Mouse (Mus musculus): ENCODE data around the gene Eif5a. TPM values are rescaled to one million over a fixed set of nuclear protein-coding genes. Genes with fewer than 3 reads are reported as not detected.

The Eif5a gene
- total and polyA plus RNA-seq, 3 experiments = 1,419 to 3,314 (median 2,729) TPM

DNA sequence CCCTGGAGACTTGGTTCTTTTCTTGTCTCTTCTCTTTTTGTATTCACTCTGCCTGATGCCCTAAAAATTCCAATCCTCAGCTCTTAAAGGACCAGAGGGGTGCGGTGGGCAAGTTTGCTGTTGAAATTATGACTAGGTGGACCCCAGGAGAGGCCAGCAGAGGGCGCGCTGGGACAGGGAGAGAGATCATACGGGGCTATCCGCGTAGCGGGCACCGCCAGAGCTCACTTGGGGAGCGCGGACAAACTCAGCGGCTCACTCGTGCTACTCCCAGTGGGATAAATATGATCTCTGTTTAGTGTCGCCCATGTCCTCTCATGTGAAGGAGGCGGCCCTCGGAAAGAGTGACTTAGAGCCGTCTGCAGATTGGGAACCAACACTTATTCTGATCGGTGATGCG is 12.4 kb upstream of the Eif5a start:
- Histone ChIP-seq H3K4me1 (ENCODE audit: control insufficient read depth in 1 of 2, insufficient read depth in 2 of 2) (peaks cover 5 to 63% of the 10 kb centered on the region in 2 experiments), H3K9me3 (replicated peaks; ENCODE audit: low read length) (no peaks in the 10 kb centered on the region), H3K9ac (ENCODE audit: insufficient read depth, low read depth) (peak overlapping the region; percentile 21; the same call in 1 of the 2 replicates), H3K27ac (ENCODE audit: insufficient read depth, low read depth) (no peak overlapping the region), H3K36me3 (replicated peaks in 1 of 2; ENCODE audit: control insufficient read depth in 1 of 2, insufficient read depth in 1 of 2, low read length in 1 of 2) (no peaks in the 10 kb centered on the region), H3K79me2 (replicated peaks; ENCODE audit: control insufficient read depth, extremely low read depth, insufficient read depth, poor library complexity, severe bottlenecking) (no peaks in the 10 kb centered on the region), H3K4me3 (replicated peaks in 1 of 3; ENCODE audit: low read depth in 2 of 3, low read length in 2 of 3, poor library complexity in 1 of 3) (no peak overlapping the region), H3K4me2 (ENCODE audit: insufficient read depth, low read depth, poor library complexity, severe bottlenecking) (peak overlapping the region; percentile 92), H3K27me3 (replicated peaks) (peaks cover 50% of the 10 kb centered on the region)
- in situ Hi-C loops (cut with MboI; ENCODE audit: low pct_ligation_motif_present, low pct_unique_long_range_greater_than_20kb, low sequenced_read_pairs) (no loop called here), dilution Hi-C loops (cut with MboI; ENCODE audit: extremely low pct_ligation_motif_present, extremely low pct_unique_long_range_greater_than_20kb, low sequenced_read_pairs) (no loop called here)
- TF ChIP-seq GABPA (IDR thresholded peaks at IDR 0.05; ENCODE audit: insufficient replicate concordance, low read depth, low read length) = no peak
- TF ChIP-seq ETS1 (conservative IDR thresholded peaks at IDR 0.05; ENCODE audit: low read depth, low read length) = 0 out of 2 replicates have a peak, but pooled peaks have one; percentile 10
- peak; percentile 66; the same call in 1 of the 2 replicates for TF ChIP-seq BHLHE40 (IDR thresholded peaks at IDR 0.05; ENCODE audit: low read depth, low read length)
- TF ChIP-seq KAT2A (IDR thresholded peaks at IDR 0.05; ENCODE audit: insufficient replicate concordance, low read length) = no peak
- no peak; the same call in 1 of the 2 replicates for TF ChIP-seq MEF2A (IDR thresholded peaks at IDR 0.05; ENCODE audit: borderline replicate concordance, low read depth, low read length)
- TF ChIP-seq ZC3H11A (IDR thresholded peaks at IDR 0.05; ENCODE audit: low read depth, low read length) = peak; percentile 85
- TF ChIP-seq MYC (IDR thresholded peaks at IDR 0.05; ENCODE audit: low read depth, low read length) = no peak; the same call in 1 of the 2 replicates
- TF ChIP-seq CTCF (conservative IDR thresholded peaks at IDR 0.05 in 1 of 2, IDR thresholded peaks at IDR 0.05 in 1 of 2; ENCODE audit: low read depth in 2 of 2, low read length in 2 of 2) = peak; percentile 45 to 99
- TF ChIP-seq MAZ (IDR thresholded peaks at IDR 0.05; ENCODE audit: low read depth, low read length) = peak; percentile 92
- peak; percentile 77 for TF ChIP-seq IRF4 (IDR thresholded peaks at IDR 0.05; ENCODE audit: low read depth, low read length)
- peak; percentile 51; the same call in 1 of the 2 replicates for TF ChIP-seq E2F4 (IDR thresholded peaks at IDR 0.05; ENCODE audit: insufficient replicate concordance, low read depth, low read length)
- 0 out of 2 replicates have a peak, but pooled peaks have one; percentile 46 for TF ChIP-seq NRF1 (IDR thresholded peaks at IDR 0.05; ENCODE audit: low read depth, low read length)
- no peak for TF ChIP-seq ELF1 (IDR thresholded peaks at IDR 0.05; ENCODE audit: low read depth, low read length)
- 0 out of 2 replicates have a peak, but pooled peaks have one; percentile 11 for TF ChIP-seq CHD2 (IDR thresholded peaks at IDR 0.05; ENCODE audit: low read length)
- TF ChIP-seq ZKSCAN1 (IDR thresholded peaks at IDR 0.05; ENCODE audit: borderline replicate concordance, low read depth, low read length) = no peak
- TF ChIP-seq HCFC1 (IDR thresholded peaks at IDR 0.05; ENCODE audit: low read depth, low read length) = peak; percentile 51; the same call in 1 of the 2 replicates
- TF ChIP-seq PAX5 (IDR thresholded peaks at IDR 0.05; ENCODE audit: low read length) = no peak
- TF ChIP-seq EP300 (IDR thresholded peaks at IDR 0.05; ENCODE audit: low read length) = no peak; the same call in 1 of the 2 replicates
- peak; percentile 99 for TF ChIP-seq SMC3 (IDR thresholded peaks at IDR 0.05; ENCODE audit: low read depth, low read length)
- peak; percentile 67 for TF ChIP-seq NELFE (IDR thresholded peaks at IDR 0.05; ENCODE audit: low read depth, low read length)
- TF ChIP-seq MXI1 (IDR thresholded peaks at IDR 0.05; ENCODE audit: low read depth, low read length) = peak; percentile 75
- TF ChIP-seq TCF12 (IDR thresholded peaks at IDR 0.05; ENCODE audit: low read depth, low read length) = 0 out of 2 replicates have a peak, but pooled peaks have one; percentile 40
- TF ChIP-seq SIN3A (IDR thresholded peaks at IDR 0.05; ENCODE audit: low read length) = peak; percentile 86; the same call in 1 of the 2 replicates
- peak; percentile 94 for DNase-seq (ENCODE audit: extremely low read depth)
